Mouse (Mus musculus) hindbrain, embryonic 13.5 days (tissue): ENCODE measurements around the gene Plaur. TPM values are rescaled to one million over a fixed set of nuclear protein-coding genes. Genes with fewer than 3 reads are reported as not detected.

Source experiments
- ATAC-seq: fragments of 200-750 bp; cut with Nextera tagmentation; 2 replicates; pipeline ENCODE4 v1.8.0; 2017; ENCODE audit warnings: moderate TSS enrichment; ENCODE audit not compliant: low FRiP score
- H3K27ac ChIP-seq: fragments of 300-500 bp; sonication (generic); 2 replicates; pipeline ENCODE4 v1.5.1; 2015; ENCODE audit warnings: inconsistent platforms, mild to moderate bottlenecking, moderate library complexity
- H3K27me3 ChIP-seq: fragments of 300-500 bp; sonication (generic); 2 replicates; pipeline ENCODE4 v1.6.1; 2015; ENCODE audit warnings: mild to moderate bottlenecking, inconsistent platforms
- H3K36me3 ChIP-seq: fragments of 300-500 bp; sonication (generic); 2 replicates; pipeline ENCODE4 v1.6.1; 2015; ENCODE audit warnings: mild to moderate bottlenecking, inconsistent platforms
- H3K4me1 ChIP-seq: fragments of 300-500 bp; sonication (generic); replicated peaks from 2 replicates; pipeline ENCODE4 v1.6.1; 2015; ENCODE audit warnings: inconsistent platforms
- H3K4me2 ChIP-seq: fragments of 300-500 bp; sonication (generic); 2 replicates; pipeline ENCODE4 v1.6.1; 2015; ENCODE audit warnings: inconsistent platforms, mild to moderate bottlenecking, moderate library complexity
- H3K4me3 ChIP-seq: fragments of 300-500 bp; sonication (generic); 2 replicates; pipeline ENCODE4 v1.5.1; 2015; ENCODE audit warnings: mild to moderate bottlenecking, inconsistent platforms
- H3K9ac ChIP-seq: fragments of 300-500 bp; sonication (generic); 2 replicates; pipeline ENCODE4 v1.6.1; 2015; ENCODE audit warnings: mild to moderate bottlenecking, inconsistent platforms
- H3K9me3 ChIP-seq: fragments of 300-500 bp; sonication (generic); 2 replicates; pipeline ENCODE4 v1.6.1; 2016; ENCODE audit warnings: inconsistent platforms
- WGBS: fragments of 180-500 bp; shearing (Covaris S2); methylation state at CpG from one replicate; pipeline ENCODE4 v1.1.7; 2015; 5-methylcytosine and 5-hydroxymethylcytosine counted together
- polyA plus RNA-seq: library from polyadenylated mRNA; unstranded; fragments of >200 nt; fragmentation: Nextera tagmentation; extraction: Ambion mirVana; gene quantifications from 2 replicates; pipeline ENCODE4 v1.2.1, GENCODE M21; 2015

Gene Plaur
- polyA plus RNA-seq, 1 experiment from 2014 or later, result 1.6 TPM

GRCm38 (mm10) chr7:24448782-24449517 is 13.3 kb upstream of the Plaur start:
- no peak for ATAC-seq

DNA sequence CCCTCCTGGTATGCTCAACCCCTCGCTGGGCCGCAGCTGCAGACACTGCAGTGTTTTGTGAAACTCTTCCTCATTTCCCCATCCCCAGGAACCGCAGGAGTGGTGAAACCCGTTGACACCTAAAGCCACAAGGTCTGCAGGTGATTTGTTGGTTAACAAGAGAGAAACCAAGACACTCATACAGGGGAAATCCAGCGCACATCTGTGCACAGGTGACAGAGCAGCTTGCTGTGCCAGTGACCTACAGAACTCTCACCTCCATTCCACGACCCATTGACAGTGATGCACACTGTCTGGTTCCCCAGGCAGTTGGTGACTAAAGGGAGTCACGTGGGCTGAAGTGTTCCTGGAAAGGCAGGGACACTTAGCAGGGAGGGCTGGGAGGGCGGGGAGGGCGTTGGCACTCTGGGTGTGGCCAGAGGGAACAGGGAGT is 11.7 kb upstream of the Plaur start:
- WGBS, result 62% methylated on average over 9 of the region's 9 CpGs
- no peak for ATAC-seq
- Histone ChIP-seq H3K9ac (no peak overlapping the region), H3K4me2 (no peak overlapping the region), H3K36me3 (no peaks in the 10 kb centered on the region), H3K9me3 (no peaks in the 10 kb centered on the region), H3K4me3 (no peak overlapping the region), H3K27ac (no peak overlapping the region), H3K27me3 (0 out of 2 replicates have a peak, but pooled peaks cover 6% of the 10 kb centered on the region), H3K4me1 (no peaks in the 10 kb centered on the region)

More at GRCm38 (mm10) chr7:24448782-24449517, 13.3 kb upstream of the Plaur start:
- Histone ChIP-seq H3K27ac (no peak overlapping the region), H3K27me3 (0 out of 2 replicates have a peak, but pooled peaks cover 6% of the 10 kb centered on the region), H3K4me1 (no peaks in the 10 kb centered on the region), H3K4me3 (no peak overlapping the region), H3K9ac (no peak overlapping the region), H3K36me3 (no peaks in the 10 kb centered on the region), H3K9me3 (no peaks in the 10 kb centered on the region), H3K4me2 (no peak overlapping the region)
- 63% methylated on average over 14 of the region's 14 CpGs for WGBS

- WGBS, result 87% methylated on average over 9 of the region's 9 CpGs
- no peak within 1 kb of the TSS for H3K4me2 ChIP-seq
These were observed 10.4 kb upstream of the Plaur start, which contains the start of gene Irgc1 for GRCm38 (mm10) chr7:24451855-24452311. TSS of gene Irgc1 (minus strand) at chr7:24452297.

GRCm38 (mm10) chr7:24454199-24454598 is 8.1 kb upstream of the Plaur start:
- no peak for ATAC-seq
- Histone ChIP-seq H3K9ac (no peak overlapping the region), H3K27ac (no peak overlapping the region), H3K36me3 (no peaks in the 10 kb centered on the region), H3K4me1 (no peaks in the 10 kb centered on the region), H3K4me3 (no peak overlapping the region), H3K9me3 (no peaks in the 10 kb centered on the region), H3K4me2 (no peak overlapping the region), H3K27me3 (0 out of 2 replicates have a peak, but pooled peaks cover 6% of the 10 kb centered on the region)
- WGBS, result 71% methylated on average over 2 of the region's 2 CpGs

More at GRCm38 (mm10) chr7:24451855-24452311, 10.4 kb upstream of the Plaur start, which contains the start of gene Irgc1:
- H3K9ac ChIP-seq, result no peak within 1 kb of the TSS
- H3K27me3 ChIP-seq, result 0 out of 2 replicates have a peak, but pooled peaks cover 6% of the 10 kb centered on the region
- H3K36me3 ChIP-seq, result no peaks in the 10 kb centered on the region
- H3K27ac ChIP-seq, result no peak within 1 kb of the TSS
- no peaks in the 10 kb centered on the region for H3K9me3 ChIP-seq
- H3K4me1 ChIP-seq, result no peaks in the 10 kb centered on the region
- H3K4me3 ChIP-seq, result no peak within 1 kb of the TSS
- no peak for ATAC-seq

- no peak for ATAC-seq
- Histone ChIP-seq H3K4me2 (no peak overlapping the region), H3K27ac (no peak overlapping the region), H3K27me3 (peaks cover 9% of the 10 kb centered on the region; the same call in 1 of the 2 replicates), H3K4me3 (no peak overlapping the region), H3K9ac (no peak overlapping the region), H3K4me1 (no peaks in the 10 kb centered on the region), H3K9me3 (no peaks in the 10 kb centered on the region), H3K36me3 (no peaks in the 10 kb centered on the region)
- 88% methylated on average over 5 of the region's 5 CpGs for WGBS
These were observed 6.6 kb upstream of the Plaur start for GRCm38 (mm10) chr7:24455726-24456125.

DNA sequence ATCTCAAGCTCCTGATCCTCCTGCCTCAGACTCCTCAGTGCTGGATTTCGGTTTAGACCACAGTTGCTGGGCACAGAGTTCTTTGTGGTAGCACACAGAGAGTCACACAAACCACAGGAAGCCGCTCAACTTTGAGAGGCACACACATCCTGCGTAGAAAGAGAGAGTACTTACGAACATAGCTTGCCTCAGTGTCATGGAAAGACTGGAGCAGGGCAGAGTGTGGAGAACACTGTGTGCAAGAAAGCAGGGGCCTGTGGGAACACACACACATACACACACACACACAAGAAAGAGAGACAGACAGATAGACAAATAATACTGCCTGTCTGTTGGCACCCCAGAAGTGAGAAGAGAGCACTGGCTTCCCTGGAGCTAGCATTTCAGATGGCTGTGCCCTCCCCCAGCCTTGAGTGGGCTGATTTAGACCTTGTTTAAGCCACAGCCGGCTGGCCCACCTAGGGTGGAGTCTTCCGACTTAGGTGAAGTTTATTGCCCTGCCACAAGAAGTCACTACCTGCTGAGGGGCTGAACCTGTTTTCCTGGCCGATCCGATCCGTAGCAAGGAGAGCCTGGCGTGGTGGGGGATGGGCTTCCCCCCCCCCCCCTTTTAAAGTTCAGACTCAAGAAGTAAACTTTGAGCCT is 4.4 kb upstream of the Plaur start:
- H3K9ac ChIP-seq, result no peak overlapping the region
- H3K27me3 ChIP-seq, result peaks cover 8% of the 10 kb centered on the region; the same call in 1 of the 2 replicates
- 76% methylated on average over 10 of the region's 10 CpGs for WGBS
- no peak overlapping the region for H3K4me3 ChIP-seq
- ATAC-seq, result no peak
- no peaks in the 10 kb centered on the region for H3K36me3 ChIP-seq
- no peaks in the 10 kb centered on the region for H3K9me3 ChIP-seq
- H3K4me1 ChIP-seq, result peaks cover 7% of the 10 kb centered on the region
- H3K27ac ChIP-seq, result no peak overlapping the region
- H3K4me2 ChIP-seq, result no peak overlapping the region

- ATAC-seq, result no peak
- no peak overlapping the region for H3K4me2 ChIP-seq
- H3K4me1 ChIP-seq, result peaks cover 12% of the 10 kb centered on the region
- no peak overlapping the region for H3K4me3 ChIP-seq
- H3K9ac ChIP-seq, result no peak overlapping the region
- no peaks in the 10 kb centered on the region for H3K9me3 ChIP-seq
- H3K27ac ChIP-seq, result no peak overlapping the region
- peaks cover 8% of the 10 kb centered on the region; the same call in 1 of the 2 replicates for H3K27me3 ChIP-seq
- WGBS, result 87% methylated on average over 5 of the region's 5 CpGs
- no peaks in the 10 kb centered on the region for H3K36me3 ChIP-seq
These were observed 2.8 kb upstream of the Plaur start for GRCm38 (mm10) chr7:24459440-24459839.

DNA sequence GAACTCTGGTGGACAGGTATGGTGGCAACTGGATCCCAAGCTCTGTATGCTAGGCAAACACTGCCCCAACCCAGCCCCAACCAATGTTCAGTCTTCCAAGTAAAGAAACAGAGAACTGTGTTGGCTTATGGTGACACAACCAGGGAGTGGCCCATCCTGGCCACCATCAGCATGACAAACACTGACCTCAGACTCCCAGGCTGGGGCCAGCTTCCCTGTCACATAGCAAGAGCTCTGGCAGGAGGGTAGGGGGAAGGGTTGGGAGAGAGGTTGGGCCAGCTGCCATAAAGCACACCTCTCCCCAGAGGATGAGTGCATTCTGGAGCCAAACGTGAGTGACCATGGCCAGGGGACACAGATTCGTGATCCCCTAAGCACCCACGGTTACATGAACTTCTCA is 2.4 kb upstream of the Plaur start:
- no peak overlapping the region for H3K27ac ChIP-seq
- H3K9me3 ChIP-seq, result no peaks in the 10 kb centered on the region

DNA sequence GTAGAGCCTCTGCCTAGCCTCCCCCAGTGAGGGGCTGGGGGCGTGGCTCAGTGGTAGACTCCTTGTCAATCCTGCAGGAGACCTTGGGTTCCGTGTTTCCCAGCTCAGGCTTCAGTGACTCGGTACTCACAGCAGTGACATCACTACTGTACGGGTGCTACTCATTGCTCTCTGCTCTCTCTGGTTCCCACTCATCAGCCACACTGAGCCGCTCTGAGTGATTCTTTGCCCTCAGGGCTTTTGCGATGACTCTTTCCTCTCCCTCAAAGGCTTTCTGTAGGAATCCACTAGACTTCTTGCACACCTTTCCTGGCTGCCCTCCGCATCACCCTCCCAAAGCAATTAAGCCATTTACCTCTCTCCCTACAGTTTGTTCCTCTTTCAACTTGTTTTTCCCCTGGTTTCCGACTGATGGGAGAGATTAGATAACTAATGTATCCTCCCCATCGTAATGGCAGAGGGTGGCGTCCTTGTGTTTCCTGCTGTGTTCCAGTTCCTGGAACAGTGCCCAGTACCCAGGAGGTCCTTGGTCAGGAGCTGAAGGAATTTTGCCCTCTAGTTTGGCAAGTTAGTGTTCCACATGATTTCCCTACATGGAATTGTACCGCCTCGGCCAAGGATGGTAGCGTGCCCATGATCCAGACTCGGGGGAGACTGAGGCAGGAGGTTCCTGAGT is 770 bp upstream of the Plaur start:
- no peak for ATAC-seq
- H3K4me2 ChIP-seq, result no peak overlapping the region
- 71% methylated on average over 14 of the region's 14 CpGs for WGBS
- H3K4me1 ChIP-seq, result peaks cover 12% of the 10 kb centered on the region
- no peaks in the 10 kb centered on the region for H3K9me3 ChIP-seq
- H3K4me3 ChIP-seq, result no peak overlapping the region
- H3K27ac ChIP-seq, result no peak overlapping the region
- no peak overlapping the region for H3K9ac ChIP-seq
- H3K36me3 ChIP-seq, result no peaks in the 10 kb centered on the region
- H3K27me3 ChIP-seq, result peaks cover 8% of the 10 kb centered on the region; the same call in 1 of the 2 replicates

More for the DNA sequence above, 2.4 kb upstream of the Plaur start:
- Histone ChIP-seq H3K9ac (no peak overlapping the region), H3K27me3 (peaks cover 8% of the 10 kb centered on the region; the same call in 1 of the 2 replicates), H3K4me3 (no peak overlapping the region), H3K4me2 (no peak overlapping the region), H3K4me1 (peaks cover 12% of the 10 kb centered on the region), H3K36me3 (no peaks in the 10 kb centered on the region)
- WGBS, result 75% methylated on average over 3 of the region's 3 CpGs
- no peak for ATAC-seq

DNA sequence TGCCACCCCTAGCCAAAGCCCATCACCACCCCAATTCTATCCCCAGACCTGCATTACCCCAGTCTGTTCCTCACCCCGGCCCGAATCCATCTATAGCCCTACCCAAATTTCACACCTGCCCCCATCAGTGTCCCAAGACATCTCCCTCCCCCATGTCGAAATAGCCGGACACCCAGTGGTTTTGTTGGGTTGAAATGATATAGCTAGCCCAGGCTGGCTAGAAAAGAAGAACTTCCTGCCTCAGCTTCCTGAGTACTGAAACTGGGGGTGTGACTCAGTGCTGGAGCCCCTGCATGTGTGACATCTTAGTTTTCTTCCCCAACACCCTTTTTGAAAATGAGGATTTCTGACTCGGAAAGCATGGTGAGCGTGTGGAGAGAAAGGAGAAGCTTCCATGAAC is 4.6 kb downstream of the Plaur start:
- Histone ChIP-seq H3K27me3 (0 out of 2 replicates have a peak, but pooled peaks cover 4% of the 10 kb centered on the region), H3K36me3 (no peaks in the 10 kb centered on the region), H3K4me1 (peaks cover 12% of the 10 kb centered on the region), H3K9me3 (no peaks in the 10 kb centered on the region), H3K27ac (no peak overlapping the region), H3K4me2 (no peak overlapping the region), H3K4me3 (no peak overlapping the region), H3K9ac (no peak overlapping the region)
- 93% methylated on average over 6 of the region's 6 CpGs for WGBS
- no peak for ATAC-seq

GRCm38 (mm10) chr7:24467886-24468285 is 5.6 kb downstream of the Plaur start:
- WGBS, result 87% methylated on average over 5 of the region's 5 CpGs
- Histone ChIP-seq H3K27ac (no peak overlapping the region), H3K9ac (no peak overlapping the region), H3K4me3 (no peak overlapping the region), H3K4me2 (no peak overlapping the region), H3K9me3 (no peaks in the 10 kb centered on the region), H3K27me3 (no peaks in the 10 kb centered on the region), H3K36me3 (no peaks in the 10 kb centered on the region), H3K4me1 (peaks cover 5% of the 10 kb centered on the region)
- no peak for ATAC-seq

GRCm38 (mm10) chr7:24469126-24469525 is 6.8 kb downstream of the Plaur start:
- no peaks in the 10 kb centered on the region for H3K27me3 ChIP-seq
- no peaks in the 10 kb centered on the region for H3K9me3 ChIP-seq
- peaks cover 1% of the 10 kb centered on the region; the same call in 1 of the 2 replicates for H3K4me1 ChIP-seq
- no peak overlapping the region for H3K4me3 ChIP-seq
- no peak overlapping the region for H3K27ac ChIP-seq
- 89% methylated on average over 3 of the region's 3 CpGs for WGBS
- no peak overlapping the region for H3K4me2 ChIP-seq
- H3K9ac ChIP-seq, result no peak overlapping the region
- H3K36me3 ChIP-seq, result no peaks in the 10 kb centered on the region
- no peak for ATAC-seq
